Mouse (Mus musculus): ENCODE data around the gene Pparg.

- TF ChIP-seq CTCF (IDR thresholded peaks at IDR 0.05; ENCODE audit: extremely low read depth, insufficient read depth, low read length) (no peak), POLR2A (IDR thresholded peaks at IDR 0.05; ENCODE audit: extremely low read depth, insufficient read depth, low read length) (no peak)
These were observed 10.9 kb upstream of the Pparg start for GRCm38 (mm10) chr6:115349641-115350464.
